ENCODE assay signal across 9 mouse cellular contexts in genomic region chr6:52211170-52211935, GRCm38 (mm10). TPM values are rescaled to one million over a fixed set of nuclear protein-coding genes. Genes with fewer than 3 reads are reported as not detected.
DNase-seq lines count a peak whose midpoint lies in the region; ATAC-seq lines count a peak whose summit lies in the region.
"Had no signal": no experiment of that assay in that cellular context is flagged by ENCODE, and none has a peak within 500 bp of the region (broad histone marks: within the 10 kb centered on the region; RNA-seq: fewer than 3 reads in every experiment).

No protein-coding gene starts in this region.

- ATAC-seq in hindbrain, embryonic 15.5 days (ENCODE audit: low FRiP score, low read depth): peak; percentile 67

- DNase-seq in Muller cell, postnatal 12 days (ENCODE audit: inconsistent ontology term): peak; percentile 45
- DNase-seq in cerebellum, adult 18-20 months: peak; percentile 49 to 69
- peak; percentile 80 for DNase-seq in gastrocnemius, adult 18-20 months (ENCODE audit: low spot score)
- peak; percentile 46 to 60 for DNase-seq in left cerebral cortex, postnatal 25 days (ENCODE audit: low spot score in 2 of 2)
- DNase-seq in right cerebral cortex, postnatal 14 days: peak; percentile 58
- DNase-seq in yolk sac, embryonic 10.5 days (ENCODE audit: low spot score): no peak

- WGBS in hindbrain, embryonic 15.5 days: 2% methylated on average over 37 of the region's 37 CpGs

- no peaks in the 10 kb centered on the region for H3K36me3 ChIP-seq in hindbrain, embryonic 15.5 days
- peaks cover 2% of the 10 kb centered on the region for H3K36me3 ChIP-seq in megakaryocyte, embryonic 14.5 days (replicated peaks; ENCODE audit: low read length)

- H3K4me3 ChIP-seq in hindbrain, embryonic 15.5 days: peak overlapping the region; percentile 26
- peak overlapping the region; percentile 97 for H3K4me3 ChIP-seq in megakaryocyte, embryonic 14.5 days (replicated peaks)

- H3K9ac ChIP-seq in hindbrain, embryonic 15.5 days: peak overlapping the region; percentile 12; the same call in 1 of the 2 replicates

- H3K4me1 ChIP-seq in hindbrain, embryonic 15.5 days (replicated peaks): peaks cover 17% of the 10 kb centered on the region
- H3K4me1 ChIP-seq in megakaryocyte, embryonic 14.5 days: peaks cover 45% of the 10 kb centered on the region

- intact Hi-C loops in left cerebral cortex, postnatal 25 days (cut with DNase I): loop anchor here (5.0 kb wide), 1 partner anchor 204 kb away; no protein-coding TSS in a partner anchor

- peak overlapping the region; percentile 40 for H3K4me2 ChIP-seq in hindbrain, embryonic 15.5 days

- H3K27ac ChIP-seq in hindbrain, embryonic 15.5 days (replicated peaks): peak overlapping the region; percentile 42; the same call in 1 of the 2 replicates

- H3K9me3 ChIP-seq in hindbrain, embryonic 15.5 days: no peaks in the 10 kb centered on the region
- H3K9me3 ChIP-seq in megakaryocyte, embryonic 14.5 days: peaks cover 14% of the 10 kb centered on the region

- peaks cover 92% of the 10 kb centered on the region for H3K27me3 ChIP-seq in hindbrain, embryonic 15.5 days
- peaks cover 90% of the 10 kb centered on the region for H3K27me3 ChIP-seq in megakaryocyte, embryonic 14.5 days (replicated peaks)

RNA-seq across cellular contexts. Expression of gene Hoxa3, which starts 1.8 kb away (rescaled TPM):
- total RNA-seq in gastrocnemius, adult 18-20 months (2021): 1 to 10 TPM; 1.6 to 3.0 TPM
- polyA plus RNA-seq in hindbrain, embryonic 15.5 days (2015; fragmentation: Nextera tagmentation; extraction: Ambion mirVana): 15.7 and 16.3 TPM in 2 replicates
- total RNA-seq in left cerebral cortex, postnatal 25 days (2021): not detected
- 0.21 TPM in 1 of 2 replicates, not detected in the other for polyA plus RNA-seq in megakaryocyte, embryonic 14.5 days (2012; ENCODE audit: insufficient read depth, low replicate concordance)

RNA-seq across cellular contexts. Expression of gene Gm28308, which starts 1.8 kb away (rescaled TPM):
- under 1 TPM in 1 of 2 experiments, not detected in 1; 0.39 TPM for total RNA-seq in gastrocnemius, adult 18-20 months (2021)
- not detected in 2 replicates for polyA plus RNA-seq in hindbrain, embryonic 15.5 days (2015; fragmentation: Nextera tagmentation; extraction: Ambion mirVana)
- total RNA-seq in left cerebral cortex, postnatal 25 days (2021): not detected
- not detected in 2 replicates for polyA plus RNA-seq in megakaryocyte, embryonic 14.5 days (2012; ENCODE audit: insufficient read depth, low replicate concordance)
- polyA plus RNA-seq: heart, embryonic 14.5 days had no signal

RNA-seq across cellular contexts. Expression of gene Hoxa6, which starts 2.8 kb away (rescaled TPM):
- 1 to 10 TPM; 2.0 to 2.1 TPM for total RNA-seq in gastrocnemius, adult 18-20 months (2021)
- polyA plus RNA-seq in hindbrain, embryonic 15.5 days (2015; fragmentation: Nextera tagmentation; extraction: Ambion mirVana): 10.4 and 13.4 TPM in 2 replicates
- not detected for total RNA-seq in left cerebral cortex, postnatal 25 days (2021)
- not detected in 2 replicates for polyA plus RNA-seq in megakaryocyte, embryonic 14.5 days (2012; ENCODE audit: insufficient read depth, low replicate concordance)
- polyA plus RNA-seq: heart, embryonic 14.5 days had no signal

RNA-seq across cellular contexts. Expression of gene Hoxa5, which starts 7.0 kb away (rescaled TPM):
- total RNA-seq in gastrocnemius, adult 18-20 months (2021): 1 to 10 TPM; 2.0 to 2.1 TPM
- polyA plus RNA-seq in hindbrain, embryonic 15.5 days (2015; fragmentation: Nextera tagmentation; extraction: Ambion mirVana): 105 and 115 TPM in 2 replicates
- not detected for total RNA-seq in left cerebral cortex, postnatal 25 days (2021)
- polyA plus RNA-seq in megakaryocyte, embryonic 14.5 days (2012; ENCODE audit: insufficient read depth, low replicate concordance): 0.46 TPM in 1 of 2 replicates, not detected in the other

RNA-seq across cellular contexts. Expression of gene Hoxa7, which starts 10.3 kb away (rescaled TPM):
- 1 to 10 TPM; 4.7 to 5.0 TPM for total RNA-seq in gastrocnemius, adult 18-20 months (2021)
- 8.3 and 20.5 TPM in 2 replicates for polyA plus RNA-seq in hindbrain, embryonic 15.5 days (2015; fragmentation: Nextera tagmentation; extraction: Ambion mirVana)
- total RNA-seq in left cerebral cortex, postnatal 25 days (2021): not detected
- 2.8 and 3.2 TPM in 2 replicates for polyA plus RNA-seq in megakaryocyte, embryonic 14.5 days (2012; ENCODE audit: insufficient read depth, low replicate concordance)
